Mouse (Mus musculus) limb, embryonic 10.5 days (tissue): ENCODE data around the gene Pdcd11. TPM values are rescaled to one million over a fixed set of nuclear protein-coding genes. Genes with fewer than 3 reads are reported as not detected.
"Not testable (repeated sequence)": the region's sequence is repeated elsewhere in the genome, so short reads cannot be mapped to it uniquely, and the experiment has no call there.

Experiments used
- DNase-seq: peaks from one replicate; pipeline ENCODE4 v3.0.0-alpha.2; 2017; ENCODE audit warnings: low spot score
- H3K27ac ChIP-seq: fragments of 300-500 bp; sonication (generic); 2 replicates; pipeline ENCODE4 v1.5.1; 2016; ENCODE audit warnings: mild to moderate bottlenecking
- H3K27me3 ChIP-seq: fragments of 300-500 bp; sonication (generic); 2 replicates; pipeline ENCODE4 v1.6.1; 2016; ENCODE audit warnings: low read depth, mild to moderate bottlenecking; ENCODE audit not compliant: poor library complexity, severe bottlenecking
- H3K36me3 ChIP-seq: fragments of 300-500 bp; sonication (generic); 2 replicates; pipeline ENCODE4 v1.6.1; 2016; ENCODE audit warnings: mild to moderate bottlenecking, moderate library complexity
- H3K4me1 ChIP-seq: fragments of 300-500 bp; sonication (generic); 2 replicates; pipeline ENCODE4 v1.6.1; 2016
- H3K4me3 ChIP-seq: fragments of 300-500 bp; sonication (generic); 2 replicates; pipeline ENCODE4 v1.5.1; 2016; ENCODE audit warnings: mild to moderate bottlenecking, moderate library complexity
- H3K9me3 ChIP-seq: fragments of 300-500 bp; sonication (generic); replicated peaks from 2 replicates; pipeline ENCODE4 v1.6.1; 2016; ENCODE audit warnings: mild to moderate bottlenecking
- WGBS: fragments of 180-500 bp; shearing (Covaris S2); methylation state at CpG from one replicate; pipeline ENCODE4 v1.1.7; 2016; 5-methylcytosine and 5-hydroxymethylcytosine counted together
- polyA plus RNA-seq: library from polyadenylated mRNA; unstranded; fragments of >200 nt; fragmentation: Nextera tagmentation; extraction: Ambion mirVana; gene quantifications from 2 replicates; pipeline ENCODE4 v1.2.1, GENCODE M21; 2016

The Pdcd11 gene
- polyA plus RNA-seq, 1 experiment from 2014 or later: 13.8 TPM

DNA sequence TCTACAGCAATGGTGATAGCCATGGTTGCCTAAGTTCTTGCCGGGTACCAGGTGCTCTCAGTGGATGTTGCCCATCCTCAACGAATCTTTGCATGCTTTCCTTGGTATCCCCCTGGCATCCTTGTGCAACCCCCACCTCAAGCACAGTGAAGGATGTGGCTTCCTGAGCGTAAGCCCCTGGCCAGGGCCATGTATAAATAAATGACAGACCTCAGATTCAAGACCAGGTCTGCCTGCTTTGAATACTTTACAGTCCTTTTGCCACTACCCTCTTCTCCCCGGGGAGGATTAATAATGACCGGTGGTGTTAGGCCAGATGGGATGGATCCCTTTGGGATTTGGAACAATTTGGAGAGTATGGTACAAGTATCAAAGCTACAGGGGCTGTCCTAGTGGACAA is 45.6 kb downstream of the Pdcd11 start:
- peaks cover 21% of the 10 kb centered on the region for H3K27me3 ChIP-seq
- H3K36me3 ChIP-seq: peaks cover 37% of the 10 kb centered on the region

DNA sequence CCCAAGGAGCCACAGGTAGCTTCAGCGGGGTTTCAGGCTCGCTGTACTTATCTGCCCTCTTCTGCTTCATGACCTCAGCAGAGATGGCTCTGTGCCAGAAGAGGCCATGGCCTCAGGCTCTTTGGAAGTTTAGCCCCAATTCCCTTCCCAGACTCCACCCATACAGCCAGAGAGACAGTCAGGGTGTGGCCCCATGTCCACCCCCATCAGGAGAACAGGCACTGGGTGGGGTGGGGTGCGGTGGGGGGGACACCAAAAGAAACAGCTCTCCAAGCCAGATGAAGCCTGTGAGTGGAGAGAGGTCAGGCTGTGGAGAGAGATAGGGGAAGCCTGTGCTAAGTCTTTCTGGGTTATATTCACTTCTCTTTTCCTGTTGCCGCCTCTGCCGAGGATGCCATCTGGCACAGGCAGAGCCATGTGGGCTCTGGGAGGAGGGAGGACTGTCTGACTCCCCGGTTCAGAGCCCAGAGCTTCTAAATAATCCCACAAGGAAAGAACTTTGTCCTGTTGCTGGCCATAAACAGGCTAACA is 46.5 kb downstream of the Pdcd11 start:
- Histone ChIP-seq H3K9me3 (no peaks in the 10 kb centered on the region), H3K27me3 (peaks cover 21% of the 10 kb centered on the region), H3K4me1 (peaks cover 31% of the 10 kb centered on the region), H3K36me3 (peaks cover 28% of the 10 kb centered on the region), H3K4me3 (peak overlapping the region; percentile 49), H3K27ac (peak overlapping the region; percentile 86)
- WGBS: 45% methylated on average over 6 of the region's 6 CpGs
- no peak for DNase-seq

More for the DNA sequence above, 45.6 kb downstream of the Pdcd11 start:
- Histone ChIP-seq H3K4me1 (peaks cover 31% of the 10 kb centered on the region), H3K9me3 (no peaks in the 10 kb centered on the region), H3K27ac (no peak overlapping the region), H3K4me3 (no peak overlapping the region)
- no peak for DNase-seq
- WGBS: 89% methylated on average over 5 of the region's 5 CpGs

DNA sequence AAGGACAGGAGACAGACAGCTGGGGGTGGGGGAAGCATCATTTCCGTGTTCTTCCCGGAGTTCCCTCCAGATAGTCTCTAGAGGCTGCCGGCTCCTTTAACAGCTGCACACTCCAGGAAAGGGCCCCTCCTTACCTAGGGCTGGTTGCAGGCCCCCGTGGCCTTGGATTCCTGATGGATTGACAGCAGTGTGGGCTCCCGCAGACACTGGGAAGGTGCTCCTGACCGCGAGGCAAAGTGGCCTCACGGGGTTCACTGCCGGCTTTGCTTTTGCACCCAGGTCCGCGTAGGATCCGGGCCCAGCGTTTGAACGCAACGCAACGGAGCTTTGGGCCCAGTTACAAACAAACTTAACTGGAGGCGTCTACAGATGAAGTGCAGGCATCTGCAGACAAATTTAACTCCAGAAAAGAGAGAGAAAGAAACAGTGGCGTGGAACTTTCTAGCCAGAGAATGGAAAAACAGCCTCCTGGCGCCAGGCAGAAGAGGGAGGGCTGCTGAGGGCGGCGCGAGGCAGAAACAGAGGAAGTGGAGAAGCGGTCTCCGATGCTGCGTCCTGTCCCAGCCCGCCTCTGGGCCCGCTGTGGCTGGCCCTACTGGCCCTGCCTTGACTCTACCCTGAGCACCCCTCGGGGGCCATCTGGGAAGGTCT is 47.3 kb downstream of the Pdcd11 start, which contains the start of gene Calhm2:
Gene Calhm2, minus strand, starts transcription at position 524 of the 651 bp plus-strand sequence.
- H3K9me3 ChIP-seq: no peaks in the 10 kb centered on the region
- H3K27ac ChIP-seq: peak within 1 kb of the TSS; percentile 86
- 5% methylated on average over 28 of the region's 28 CpGs for WGBS
- DNase-seq: peak; percentile 66
- H3K27me3 ChIP-seq: peaks cover 21% of the 10 kb centered on the region
- H3K36me3 ChIP-seq: peaks cover 20% of the 10 kb centered on the region
- peak within 1 kb of the TSS; percentile 49 for H3K4me3 ChIP-seq
- peaks cover 31% of the 10 kb centered on the region for H3K4me1 ChIP-seq

DNA sequence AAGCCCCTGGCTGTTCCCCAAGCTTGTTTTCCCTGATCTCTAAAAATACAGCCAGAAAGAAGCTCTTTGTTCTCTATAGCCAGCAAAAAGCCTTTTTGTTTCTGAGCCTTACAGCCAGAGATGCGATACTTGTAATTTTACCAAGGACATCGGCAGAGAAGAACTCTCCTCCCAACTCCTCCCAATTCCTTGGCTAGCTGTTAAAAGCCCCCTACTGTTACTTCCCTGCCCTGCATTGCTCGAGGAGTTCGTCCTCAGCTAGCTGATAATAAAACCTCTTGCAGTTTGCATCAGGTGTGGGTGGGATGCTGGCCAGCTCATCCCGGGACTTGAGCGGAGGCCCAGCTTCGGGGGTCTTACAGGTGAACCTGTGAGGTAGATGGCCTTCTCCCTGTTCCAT is 49.0 kb downstream of the Pdcd11 start:
- not testable (repeated sequence) for H3K9me3 ChIP-seq, H3K36me3 ChIP-seq, DNase-seq, H3K27ac ChIP-seq, H3K4me3 ChIP-seq
- 25% methylated on average over 7 of the region's 7 CpGs for WGBS
- peaks cover 31% of the 10 kb centered on the region for H3K4me1 ChIP-seq
- H3K27me3 ChIP-seq: peaks cover 21% of the 10 kb centered on the region

DNA sequence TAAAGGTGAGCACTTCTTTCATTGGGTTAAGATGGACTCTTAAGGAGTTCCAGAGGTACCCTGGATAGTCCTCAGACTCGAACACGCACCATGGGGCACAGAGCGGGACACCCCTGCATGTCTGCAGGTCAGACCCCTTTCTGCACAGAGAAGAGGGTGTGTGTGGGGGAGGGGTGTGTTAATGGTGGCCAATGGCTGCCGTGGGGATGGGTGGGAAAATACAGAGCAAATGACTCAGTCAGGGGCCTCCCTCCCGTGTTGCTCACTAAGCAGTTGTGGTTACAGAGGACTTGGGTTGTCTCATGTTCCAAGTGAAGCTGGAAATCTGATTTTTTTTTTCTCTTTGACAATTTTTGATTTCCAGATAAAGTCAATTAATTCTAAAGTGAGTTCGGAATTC is 51.9 kb downstream of the Pdcd11 start:
- no peak for DNase-seq
- no peak overlapping the region for H3K4me3 ChIP-seq
- peaks cover 21% of the 10 kb centered on the region for H3K27me3 ChIP-seq
- H3K4me1 ChIP-seq: peaks cover 22% of the 10 kb centered on the region
- no peaks in the 10 kb centered on the region for H3K9me3 ChIP-seq
- no peaks in the 10 kb centered on the region for H3K36me3 ChIP-seq
- no peak overlapping the region for H3K27ac ChIP-seq
- 83% methylated on average over 6 of the region's 6 CpGs for WGBS

DNA sequence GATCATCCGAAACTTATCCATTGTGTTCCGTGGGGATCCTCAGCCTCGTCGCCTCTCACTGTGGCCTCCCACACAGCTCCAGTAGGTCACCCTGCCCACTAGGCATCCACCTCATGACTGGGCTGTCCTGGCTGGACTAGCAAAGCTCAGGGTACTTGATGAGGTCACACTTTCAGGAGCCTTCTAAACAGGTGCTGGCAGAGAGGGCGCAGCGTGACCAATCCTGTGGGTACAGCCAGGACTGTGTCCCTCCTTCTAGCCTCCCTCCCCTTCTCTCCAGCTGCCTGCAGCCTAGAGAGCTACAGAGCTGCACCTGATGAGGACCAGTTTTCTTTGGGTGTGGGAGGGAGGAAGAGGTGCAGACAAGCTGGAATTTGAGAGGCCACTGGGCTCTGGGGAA is 53.6 kb downstream of the Pdcd11 start, which contains the start of gene Calhm1:
Gene Calhm1, minus strand, starts transcription at position 101 of the 400 bp plus-strand sequence.
- WGBS: 89% methylated on average over 6 of the region's 6 CpGs
- Histone ChIP-seq H3K27me3 (peaks cover 9% of the 10 kb centered on the region), H3K4me1 (peaks cover 11% of the 10 kb centered on the region; the same call in 1 of the 2 replicates), H3K36me3 (no peaks in the 10 kb centered on the region), H3K27ac (no peak within 1 kb of the TSS; the same call in 1 of the 2 replicates), H3K9me3 (no peaks in the 10 kb centered on the region), H3K4me3 (no peak within 1 kb of the TSS)
- DNase-seq: no peak

DNA sequence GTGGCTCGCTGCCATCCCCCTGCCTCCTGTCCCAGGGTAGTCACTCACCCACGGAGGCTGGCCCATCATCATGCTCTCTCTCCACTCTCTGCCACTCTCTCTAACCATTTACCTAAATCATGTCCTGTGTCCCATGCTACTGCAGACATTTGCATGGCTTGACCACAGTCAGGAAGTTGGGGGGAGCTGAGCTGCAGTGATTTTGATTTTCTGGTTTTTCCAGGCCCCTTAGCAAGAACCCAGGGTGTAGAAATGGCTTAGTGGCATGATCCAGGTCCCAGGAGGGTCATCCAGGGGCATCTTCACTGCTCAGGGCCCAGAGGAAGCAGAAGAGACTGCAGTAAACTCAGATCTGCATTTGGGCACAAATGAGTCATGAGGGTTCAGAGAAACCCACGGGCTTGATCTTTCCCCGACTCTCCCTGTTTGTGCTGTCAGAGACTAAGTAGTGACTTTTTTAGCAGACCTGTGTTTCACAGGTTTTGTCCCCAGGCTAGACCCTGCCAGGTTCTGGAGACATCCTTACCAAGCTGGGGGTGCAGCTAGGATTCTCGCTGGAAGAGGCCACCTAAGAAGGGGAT is 57.8 kb downstream of the Pdcd11 start:
- 81% methylated on average over 5 of the region's 5 CpGs for WGBS
- Histone ChIP-seq H3K4me3 (no peak overlapping the region), H3K36me3 (no peaks in the 10 kb centered on the region), H3K4me1 (peaks cover 26% of the 10 kb centered on the region), H3K27me3 (peaks cover 32% of the 10 kb centered on the region), H3K9me3 (no peaks in the 10 kb centered on the region), H3K27ac (peak overlapping the region; percentile 32)
- DNase-seq: no peak

DNA sequence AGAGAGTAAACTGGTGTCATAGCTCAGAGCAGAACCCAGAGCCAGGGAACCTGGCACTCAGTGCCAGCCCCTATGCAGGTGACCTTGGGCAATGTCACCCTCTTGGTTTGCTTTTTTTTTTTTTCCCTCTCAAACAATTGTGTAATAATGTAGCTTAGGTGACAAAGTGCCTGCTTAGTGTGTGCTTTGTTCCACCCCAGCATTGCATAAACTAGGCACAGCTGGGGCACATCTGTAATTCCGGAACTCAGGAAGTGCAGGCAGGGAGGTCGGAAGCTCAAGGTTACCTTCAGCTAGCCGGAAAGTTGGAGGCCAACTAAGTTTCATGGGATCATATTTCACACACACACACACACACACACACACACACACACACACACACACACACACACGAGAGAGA is 59.3 kb downstream of the Pdcd11 start:
- H3K9me3 ChIP-seq: no peaks in the 10 kb centered on the region
- WGBS: 27% methylated on average over 4 of the region's 4 CpGs
- no peaks in the 10 kb centered on the region for H3K36me3 ChIP-seq
- DNase-seq: no peak
- peaks cover 32% of the 10 kb centered on the region for H3K27me3 ChIP-seq
- peaks cover 26% of the 10 kb centered on the region for H3K4me1 ChIP-seq
- no peak overlapping the region for H3K4me3 ChIP-seq
- peak overlapping the region; percentile 72 for H3K27ac ChIP-seq

DNA sequence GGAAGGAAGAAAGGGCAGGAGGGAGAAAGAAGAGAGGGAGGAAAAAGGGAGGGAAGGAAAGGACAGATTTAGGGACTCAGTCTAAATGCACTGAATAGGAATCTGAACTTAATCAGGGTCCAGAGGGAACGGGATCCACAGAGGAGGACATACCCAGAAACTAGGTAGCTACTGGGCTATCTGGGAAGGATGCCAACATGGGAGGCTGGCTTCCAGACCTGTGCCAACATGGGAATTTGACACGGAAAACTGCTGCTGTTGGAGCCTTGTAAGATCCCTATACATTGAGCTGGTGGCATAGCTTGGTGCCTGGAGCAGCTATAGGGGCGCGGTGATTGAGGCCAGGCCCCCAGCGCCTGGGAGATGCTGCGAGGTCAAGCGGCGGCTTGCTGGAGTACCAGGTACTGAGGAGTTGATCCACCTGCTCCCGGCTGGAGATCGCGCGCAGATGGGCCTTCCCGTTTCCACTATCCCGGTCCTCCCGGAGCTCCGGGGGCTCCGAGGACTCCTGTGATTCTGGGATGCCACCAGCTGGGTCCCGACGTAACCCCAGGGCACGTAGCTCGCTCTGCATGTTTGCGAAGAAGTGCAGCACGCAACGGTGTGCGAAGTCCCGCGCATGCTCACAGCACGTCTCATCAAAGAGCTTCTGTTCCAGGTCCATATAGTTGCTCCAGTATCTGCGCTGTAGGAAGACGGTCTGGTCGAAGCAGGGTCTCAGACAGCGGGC is 60.9 kb downstream of the Pdcd11 start:
- peak; percentile 50 for DNase-seq
- H3K9me3 ChIP-seq: no peaks in the 10 kb centered on the region
- H3K4me1 ChIP-seq: peaks cover 26% of the 10 kb centered on the region
- 28% methylated on average over 32 of the region's 32 CpGs for WGBS
- H3K27ac ChIP-seq: peak overlapping the region; percentile 53; the same call in 1 of the 2 replicates
- peak overlapping the region; percentile 44 for H3K4me3 ChIP-seq
- peaks cover 32% of the 10 kb centered on the region for H3K27me3 ChIP-seq
- no peaks in the 10 kb centered on the region for H3K36me3 ChIP-seq

DNA sequence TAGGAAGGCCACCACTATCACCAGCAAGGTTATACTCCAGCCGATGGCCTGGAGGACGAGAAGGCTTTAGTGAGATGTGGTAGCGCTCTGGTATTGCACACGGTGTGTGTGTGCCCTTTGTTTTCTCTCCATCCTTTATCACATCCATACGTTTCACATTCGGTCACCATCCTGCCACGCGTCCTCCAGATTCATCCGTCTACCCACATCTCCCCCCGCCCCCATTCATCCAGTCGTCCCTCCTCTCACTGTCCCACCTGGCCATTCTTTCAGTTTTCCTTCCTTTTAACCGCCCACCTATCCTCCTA is 61.4 kb downstream of the Pdcd11 start:
- peak overlapping the region; percentile 44 for H3K4me3 ChIP-seq
- 62% methylated on average over 12 of the region's 12 CpGs for WGBS
- DNase-seq: no peak
- H3K4me1 ChIP-seq: peaks cover 26% of the 10 kb centered on the region
- no peaks in the 10 kb centered on the region for H3K36me3 ChIP-seq
- peaks cover 32% of the 10 kb centered on the region for H3K27me3 ChIP-seq
- no peaks in the 10 kb centered on the region for H3K9me3 ChIP-seq
- H3K27ac ChIP-seq: no peak overlapping the region

DNA sequence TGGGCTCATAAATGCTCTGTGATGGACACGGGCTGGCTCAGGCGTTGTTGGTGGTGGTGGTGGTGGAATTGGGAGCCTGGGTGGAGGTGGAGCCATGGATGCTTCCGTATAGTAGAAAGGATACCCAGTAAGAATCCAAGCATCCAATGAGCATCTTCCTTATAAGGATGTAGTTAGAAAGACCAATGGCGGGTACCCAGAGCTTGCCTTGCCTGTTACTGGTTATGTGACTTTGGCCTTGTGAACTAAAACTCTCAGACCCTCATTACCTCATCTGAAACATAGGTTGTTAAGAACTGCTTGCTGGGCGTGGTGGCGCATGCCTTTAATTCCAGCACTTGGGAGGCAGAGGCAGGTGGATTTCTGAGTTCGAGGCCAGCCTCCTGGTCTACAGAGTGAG is 63.2 kb downstream of the Pdcd11 start:
- no peak for DNase-seq
- Histone ChIP-seq H3K9me3 (no peaks in the 10 kb centered on the region), H3K4me1 (peaks cover 20% of the 10 kb centered on the region), H3K4me3 (no peak overlapping the region), H3K27me3 (peaks cover 32% of the 10 kb centered on the region), H3K36me3 (no peaks in the 10 kb centered on the region), H3K27ac (no peak overlapping the region)
- 91% methylated on average over 7 of the region's 7 CpGs for WGBS

DNA sequence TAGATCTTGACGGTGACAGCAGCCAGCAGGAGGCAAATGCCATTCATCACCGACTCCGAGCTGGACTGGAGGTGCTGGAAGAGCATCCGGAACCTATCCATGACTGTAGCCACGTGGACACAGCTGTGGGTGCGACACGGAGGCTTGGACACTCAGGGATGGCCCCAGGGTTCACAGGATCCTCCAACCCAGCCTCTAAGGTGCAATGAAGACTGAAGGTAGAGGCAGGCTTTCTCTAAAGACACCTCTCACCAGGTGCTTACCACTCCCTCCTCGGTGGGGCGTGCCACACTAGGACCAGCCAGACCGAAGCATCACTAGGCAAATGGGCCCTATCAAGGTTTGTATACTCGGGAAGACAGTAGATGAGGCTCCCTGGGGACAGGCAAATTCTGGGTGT is 67.1 kb downstream of the Pdcd11 start, which contains the start of gene Calhm3:
Gene Calhm3, minus strand, starts transcription at position 101 of the 400 bp plus-strand sequence.
- Histone ChIP-seq H3K27ac (no peak within 1 kb of the TSS), H3K27me3 (peaks cover 4% of the 10 kb centered on the region), H3K4me3 (no peak within 1 kb of the TSS), H3K9me3 (no peaks in the 10 kb centered on the region), H3K36me3 (no peaks in the 10 kb centered on the region), H3K4me1 (no peaks in the 10 kb centered on the region)
- no peak for DNase-seq
- 85% methylated on average over 11 of the region's 11 CpGs for WGBS

DNA sequence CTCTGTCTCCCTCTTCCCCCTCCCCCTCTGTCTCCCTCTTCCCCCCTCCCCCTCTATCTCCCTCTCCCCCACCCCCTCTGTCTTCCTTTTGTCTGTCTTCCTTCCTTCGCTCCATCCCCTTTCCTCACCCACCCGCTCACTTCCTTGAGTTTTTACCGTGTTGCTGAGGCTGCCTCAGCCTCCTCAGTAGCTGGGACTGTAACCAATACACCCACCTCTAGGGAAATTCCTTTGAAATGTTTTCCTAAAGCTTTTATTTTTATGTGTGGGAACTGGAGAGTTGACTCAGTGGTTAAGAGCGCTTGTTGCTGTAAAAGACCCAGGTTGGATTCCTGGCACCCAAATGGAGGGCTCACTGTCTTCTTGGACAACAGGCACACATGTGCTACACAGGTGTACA is 71.1 kb downstream of the Pdcd11 start:
- Histone ChIP-seq H3K27me3 (no peaks in the 10 kb centered on the region), H3K4me1 (no peaks in the 10 kb centered on the region), H3K27ac (no peak overlapping the region), H3K9me3 (no peaks in the 10 kb centered on the region), H3K36me3 (no peaks in the 10 kb centered on the region), H3K4me3 (no peak overlapping the region)
- 65% methylated on average over 4 of the region's 4 CpGs for WGBS
- no peak for DNase-seq
